Mouse (Mus musculus) stomach, embryonic 14.5 days (tissue): Measurements from ENCODE around the gene Acot6. TPM values are rescaled to one million over a fixed set of nuclear protein-coding genes. Genes with fewer than 3 reads are reported as not detected.

Experiments used
- ATAC-seq: fragments of 200-750 bp; cut with Nextera tagmentation; 2 replicates; pipeline ENCODE4 v1.8.0; 2017; ENCODE audit warnings: low read depth, moderate TSS enrichment; ENCODE audit not compliant: insufficient number of reproducible peaks, insufficient read depth, low FRiP score
- H3K27ac ChIP-seq: fragments of 300-500 bp; sonication (generic); 2 replicates; pipeline ENCODE4 v1.5.1; 2014; ENCODE audit warnings: mild to moderate bottlenecking, low read length, moderate library complexity, mixed read lengths
- H3K27me3 ChIP-seq: fragments of 300-500 bp; sonication (generic); 2 replicates; pipeline ENCODE4 v1.6.1; 2014; ENCODE audit warnings: low read length, control low read depth, mixed read lengths; ENCODE audit not compliant: control insufficient read depth, insufficient read depth
- H3K36me3 ChIP-seq: fragments of 300-500 bp; sonication (generic); 2 replicates; pipeline ENCODE4 v1.6.1; 2014; ENCODE audit warnings: mild to moderate bottlenecking, control low read depth, low read length, moderate library complexity, mixed read lengths; ENCODE audit not compliant: control insufficient read depth, insufficient read depth
- H3K4me1 ChIP-seq: fragments of 300-500 bp; sonication (generic); 2 replicates; pipeline ENCODE4 v1.6.1; 2014; ENCODE audit warnings: low read length, control low read depth, mixed read lengths; ENCODE audit not compliant: control insufficient read depth, insufficient read depth
- H3K4me2 ChIP-seq: fragments of 300-500 bp; sonication (generic); replicated peaks from 2 replicates; pipeline ENCODE4 v1.6.1; 2014; ENCODE audit warnings: low read depth, low read length, control low read depth
- H3K4me3 ChIP-seq: fragments of 300-500 bp; sonication (generic); 2 replicates; pipeline ENCODE4 v1.5.1; 2014; ENCODE audit warnings: low read depth, low read length, control low read depth
- H3K9ac ChIP-seq: fragments of 300-500 bp; sonication (generic); replicated peaks from 2 replicates; pipeline ENCODE4 v1.6.1; 2014; ENCODE audit warnings: low read depth, mild to moderate bottlenecking, control low read depth, low read length, moderate library complexity, mixed read lengths
- H3K9me3 ChIP-seq: fragments of 300-500 bp; sonication (generic); 2 replicates; pipeline ENCODE4 v1.6.1; 2016; ENCODE audit warnings: low read depth, low read length, control low read depth; ENCODE audit not compliant: control insufficient read depth
- WGBS: fragments of 180-500 bp; shearing (Covaris S2); extraction: QIAGEN DNeasy Blood & Tissue Kit; methylation state at CpG from one replicate; pipeline ENCODE4 v1.1.7; 2014; 5-methylcytosine and 5-hydroxymethylcytosine counted together
- polyA plus RNA-seq: library from polyadenylated mRNA; unstranded; fragments of >200 nt; fragmentation: Nextera tagmentation; extraction: Ambion mirVana; gene quantifications from 2 replicates; pipeline ENCODE4 v1.2.1, GENCODE M21; 2014

The Acot6 gene
- polyA plus RNA-seq, 1 experiment from 2014 or later = 1.7 TPM

DNA sequence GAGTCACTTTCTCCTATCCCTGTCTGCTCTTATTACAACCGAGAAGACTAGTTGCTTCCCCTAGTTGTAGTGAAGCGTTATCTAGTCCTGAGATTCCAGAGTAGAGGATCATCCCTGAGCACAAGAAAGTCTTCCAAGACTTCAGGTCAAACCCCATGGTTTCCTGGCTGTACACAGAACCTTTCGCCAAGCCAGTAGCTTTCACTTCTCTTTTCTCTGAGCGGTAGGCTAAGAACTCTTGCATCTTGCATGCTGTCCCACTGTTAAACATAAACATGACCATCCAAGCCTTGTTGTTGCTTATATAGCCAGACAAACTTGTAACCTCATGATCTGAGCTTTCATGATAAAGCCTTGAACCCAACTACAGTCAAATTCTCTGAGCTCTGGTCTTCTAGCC lies 10.4 kb downstream of the Acot6 start:
- Histone ChIP-seq H3K9me3 (no peaks in the 10 kb centered on the region), H3K27me3 (no peaks in the 10 kb centered on the region), H3K4me2 (no peak overlapping the region), H3K36me3 (no peaks in the 10 kb centered on the region), H3K9ac (no peak overlapping the region), H3K4me1 (no peaks in the 10 kb centered on the region), H3K4me3 (no peak overlapping the region), H3K27ac (no peak overlapping the region)
- no peak for ATAC-seq
- 94% methylated on average over 4 of the region's 4 CpGs for WGBS

DNA sequence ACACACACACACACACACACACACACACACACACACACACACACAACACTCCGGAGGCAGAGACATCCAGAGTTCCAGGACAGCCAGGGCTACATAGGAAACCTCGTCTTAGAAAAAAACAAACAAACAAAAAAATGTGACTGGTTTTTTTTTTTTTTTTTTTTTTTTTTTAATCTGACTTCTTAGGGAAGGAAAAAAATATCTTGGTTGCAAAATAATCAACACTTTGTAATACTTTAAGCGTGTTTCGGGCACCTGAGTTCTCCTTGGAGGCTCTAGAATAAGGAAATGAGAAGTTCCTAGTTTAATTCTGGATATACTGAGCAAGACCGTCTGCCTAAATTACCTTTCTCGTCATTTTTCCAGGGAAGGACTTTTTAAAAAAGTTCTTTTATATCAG lies 13.2 kb downstream of the Acot6 start:
- 41% methylated on average over 6 of the region's 6 CpGs for WGBS
- H3K9me3 ChIP-seq = no peaks in the 10 kb centered on the region
- ATAC-seq = no peak
- H3K4me1 ChIP-seq = no peaks in the 10 kb centered on the region
- H3K27me3 ChIP-seq = no peaks in the 10 kb centered on the region
- no peak overlapping the region for H3K27ac ChIP-seq
- no peak overlapping the region for H3K9ac ChIP-seq
- H3K4me2 ChIP-seq = peak overlapping the region; percentile 39
- H3K4me3 ChIP-seq = peak overlapping the region; percentile 62
- H3K36me3 ChIP-seq = no peaks in the 10 kb centered on the region

DNA sequence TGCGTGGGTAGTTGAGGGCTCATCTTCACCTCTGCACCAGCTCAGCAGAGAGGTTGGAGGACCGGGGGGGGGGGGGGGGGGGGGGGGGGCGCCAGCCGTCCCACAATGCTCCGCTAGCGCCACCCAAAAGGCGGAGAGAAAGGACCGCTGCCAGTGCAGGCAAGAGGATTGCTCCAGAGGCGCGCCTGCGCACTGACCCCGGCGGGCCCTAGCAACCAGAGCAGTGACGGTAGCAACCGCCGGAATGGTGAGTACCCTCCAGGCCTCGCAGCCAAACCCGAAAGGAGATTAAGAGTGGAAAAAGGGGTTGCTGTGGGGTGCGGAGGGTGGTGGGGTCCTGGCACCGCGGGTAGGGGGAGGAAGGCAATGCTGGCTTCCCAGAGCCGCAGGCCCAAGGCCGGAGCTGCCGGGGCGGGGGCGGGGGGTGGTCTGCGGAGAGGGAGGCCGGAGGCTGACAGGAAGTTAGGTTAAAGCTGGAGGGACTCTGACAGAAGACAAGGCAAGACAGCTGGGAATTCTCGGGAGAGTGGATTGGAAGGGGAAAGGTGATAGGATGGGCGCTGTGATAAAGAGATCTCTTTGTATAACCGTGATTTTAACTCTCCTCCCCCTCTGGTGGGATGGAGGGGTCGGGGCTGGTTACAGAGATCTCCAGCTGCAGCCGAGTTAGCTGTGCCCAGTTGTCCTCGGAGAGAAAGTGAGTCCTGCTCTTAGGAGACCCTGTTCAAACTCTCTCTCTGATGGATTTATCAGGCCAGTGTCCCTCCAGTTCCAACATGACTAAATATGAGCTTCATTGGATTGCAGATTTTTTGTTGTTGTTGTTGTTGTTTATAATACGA lies 13.9 kb downstream of the Acot6 start, which contains the start of gene Dnal1:
TSS of gene Dnal1 (plus strand) at position 214 of the 842 bp plus-strand sequence.
- peak within 1 kb of the TSS; percentile 15 for H3K9ac ChIP-seq
- peak within 1 kb of the TSS; percentile 62 for H3K4me3 ChIP-seq
- WGBS = 2% methylated on average over 31 of the region's 35 CpGs
- no peak within 1 kb of the TSS for H3K27ac ChIP-seq
- H3K36me3 ChIP-seq = no peaks in the 10 kb centered on the region
- H3K9me3 ChIP-seq = no peaks in the 10 kb centered on the region
- peak within 1 kb of the TSS; percentile 39 for H3K4me2 ChIP-seq
- H3K4me1 ChIP-seq = no peaks in the 10 kb centered on the region
- ATAC-seq = peak; percentile 97
- no peaks in the 10 kb centered on the region for H3K27me3 ChIP-seq

DNA sequence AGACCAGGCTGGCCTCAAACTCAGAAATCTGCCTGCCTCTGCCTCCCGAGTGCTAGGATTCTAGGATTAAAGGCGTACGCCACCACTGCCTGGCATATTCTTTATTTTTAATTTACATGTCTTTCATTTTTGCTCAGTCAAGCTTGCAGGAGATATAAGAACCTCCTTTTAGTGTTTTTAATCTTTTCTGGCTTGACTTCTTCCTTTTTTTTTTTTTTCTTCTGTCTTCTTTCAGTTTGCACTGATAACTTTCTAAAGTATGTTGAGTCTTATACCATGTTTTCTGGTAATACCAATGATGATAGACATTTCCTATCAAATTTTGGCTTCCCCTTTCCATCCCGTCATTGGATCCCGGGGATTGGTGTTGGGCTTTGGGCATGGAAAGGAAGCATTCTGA lies 19.1 kb downstream of the Acot6 start:
- Histone ChIP-seq H3K27ac (no peak overlapping the region), H3K4me3 (no peak overlapping the region), H3K9me3 (no peaks in the 10 kb centered on the region), H3K4me2 (no peak overlapping the region), H3K27me3 (no peaks in the 10 kb centered on the region), H3K4me1 (no peaks in the 10 kb centered on the region), H3K9ac (no peak overlapping the region), H3K36me3 (no peaks in the 10 kb centered on the region)
- 94% methylated on average over 5 of the region's 5 CpGs for WGBS
- no peak for ATAC-seq

DNA sequence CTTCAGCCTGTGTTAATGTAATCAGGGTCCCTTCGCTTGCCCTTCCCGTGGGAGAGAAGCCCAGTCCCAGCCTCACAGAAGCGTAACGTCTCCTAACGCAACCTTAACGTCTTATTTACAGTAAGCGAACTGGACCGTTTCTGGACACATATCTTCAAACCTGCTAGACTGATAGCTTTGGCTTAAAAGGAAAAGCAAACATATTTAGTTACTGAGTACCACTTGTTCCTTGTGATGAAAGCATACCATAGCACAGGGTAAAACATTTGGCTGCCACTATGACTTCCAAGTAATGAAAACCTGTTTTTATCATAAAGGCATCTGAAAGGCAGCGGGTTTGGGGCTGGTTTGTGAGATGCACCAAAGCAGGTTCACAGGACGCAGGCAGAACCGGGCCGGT lies 25.4 kb downstream of the Acot6 start:
- no peak for ATAC-seq
- no peak overlapping the region for H3K27ac ChIP-seq

DNA sequence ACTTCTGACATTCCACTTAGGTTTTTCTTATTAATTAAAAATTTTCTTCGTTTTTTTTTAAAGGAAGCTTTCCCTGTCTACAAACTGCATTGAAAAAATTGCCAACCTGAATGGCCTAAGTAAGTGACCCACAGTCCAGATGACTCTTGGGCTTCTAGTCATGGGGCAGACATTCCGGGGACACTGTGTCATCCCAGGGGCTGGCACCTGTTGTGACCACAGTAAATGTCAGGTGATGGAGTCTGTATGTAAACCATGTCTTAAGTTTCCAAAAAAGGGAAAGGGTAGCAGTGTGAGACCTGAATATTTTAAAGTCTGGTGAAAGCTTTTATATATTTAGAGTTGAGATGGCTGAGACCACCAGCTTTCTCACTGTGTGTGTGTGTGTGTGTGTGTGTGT lies 26.4 kb downstream of the Acot6 start:
- ATAC-seq = no peak
- H3K4me2 ChIP-seq = no peak overlapping the region
- H3K9me3 ChIP-seq = no peaks in the 10 kb centered on the region
- no peak overlapping the region for H3K4me3 ChIP-seq
- no peak overlapping the region for H3K9ac ChIP-seq
- no peaks in the 10 kb centered on the region for H3K27me3 ChIP-seq
- no peaks in the 10 kb centered on the region; the same call in 1 of the 2 replicates for H3K36me3 ChIP-seq
- 75% methylated on average over 2 of the region's 2 CpGs for WGBS
- no peaks in the 10 kb centered on the region for H3K4me1 ChIP-seq
- H3K27ac ChIP-seq = no peak overlapping the region

More for the DNA sequence above, 25.4 kb downstream of the Acot6 start:
- H3K4me1 ChIP-seq = no peaks in the 10 kb centered on the region
- H3K9me3 ChIP-seq = no peaks in the 10 kb centered on the region
- no peaks in the 10 kb centered on the region; the same call in 1 of the 2 replicates for H3K36me3 ChIP-seq
- WGBS = 73% methylated on average over 12 of the region's 12 CpGs
- no peak overlapping the region for H3K9ac ChIP-seq
- H3K27me3 ChIP-seq = no peaks in the 10 kb centered on the region
- no peak overlapping the region for H3K4me3 ChIP-seq
- no peak overlapping the region for H3K4me2 ChIP-seq

DNA sequence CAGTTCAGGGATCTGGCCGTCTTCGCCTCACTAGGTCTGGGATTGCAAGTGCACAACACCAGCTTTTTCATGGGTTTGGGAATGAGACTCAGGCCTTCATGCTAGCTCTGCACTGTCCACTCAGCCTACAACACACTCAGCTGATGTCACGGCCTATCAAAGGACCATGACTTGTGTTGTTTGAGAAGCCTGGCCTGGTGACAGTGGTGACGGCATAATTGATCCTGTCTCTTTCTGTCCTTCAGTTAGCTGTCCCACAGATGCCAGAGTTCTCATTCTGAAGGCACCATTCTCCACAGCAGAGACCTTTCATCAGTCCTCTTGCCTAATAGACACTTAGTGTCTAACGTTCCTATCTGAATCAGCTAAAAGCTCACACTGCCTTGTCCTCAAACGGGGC lies 28.1 kb downstream of the Acot6 start:
- no peak for ATAC-seq
- H3K27ac ChIP-seq = no peak overlapping the region
- WGBS = 89% methylated on average over 6 of the region's 6 CpGs

DNA sequence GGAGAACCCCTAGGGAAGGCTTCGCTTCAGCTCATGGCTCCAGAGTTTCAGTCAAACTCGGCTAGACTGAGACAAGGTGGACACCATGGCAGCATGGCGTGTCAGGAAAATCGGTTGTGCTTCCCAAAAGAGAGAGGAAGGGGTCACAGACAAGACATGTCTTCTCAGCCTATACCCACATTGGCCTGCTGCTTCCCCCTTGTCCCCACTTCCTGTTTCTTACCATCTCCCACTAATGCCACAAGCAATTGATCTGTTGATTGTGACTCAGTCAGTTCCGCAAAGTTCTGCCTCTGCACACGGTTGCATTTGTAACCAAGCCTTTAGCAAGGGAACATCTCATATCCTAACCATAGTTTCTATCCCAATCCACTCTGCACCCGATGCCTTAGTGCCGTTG lies 29.5 kb downstream of the Acot6 start:
- Histone ChIP-seq H3K4me3 (no peak overlapping the region), H3K4me2 (no peak overlapping the region), H3K9ac (no peak overlapping the region), H3K4me1 (no peaks in the 10 kb centered on the region), H3K27me3 (no peaks in the 10 kb centered on the region), H3K36me3 (no peaks in the 10 kb centered on the region; the same call in 1 of the 2 replicates), H3K27ac (no peak overlapping the region), H3K9me3 (no peaks in the 10 kb centered on the region)
- WGBS = 92% methylated on average over 8 of the region's 8 CpGs
- no peak for ATAC-seq

More for the DNA sequence above, 28.1 kb downstream of the Acot6 start:
- H3K36me3 ChIP-seq = no peaks in the 10 kb centered on the region; the same call in 1 of the 2 replicates
- H3K4me1 ChIP-seq = no peaks in the 10 kb centered on the region
- no peak overlapping the region for H3K4me2 ChIP-seq
- H3K9ac ChIP-seq = no peak overlapping the region
- H3K9me3 ChIP-seq = no peaks in the 10 kb centered on the region
- H3K4me3 ChIP-seq = no peak overlapping the region
- no peaks in the 10 kb centered on the region for H3K27me3 ChIP-seq
